Mouse (Mus musculus) brain, embryonic 14.5 days (tissue): ENCODE measurements at regions not wholly inside any gene's neighbourhood (a gene's known extent, or its start where the extent isn't known, plus 50 kb on each side); places are given as distances from the start of the nearest gene placed in this dataset.

Source experiments
- CTCF ChIP-seq: fragments of 200-500 bp; IDR thresholded peaks from 2 replicates; pipeline ENCODE4 v1.5.1; 2012; ENCODE audit warnings: inconsistent platforms, mild to moderate bottlenecking, moderate library complexity, borderline replicate concordance; ENCODE audit not compliant: insufficient read depth, insufficient read length; ENCODE audit errors: extremely low read depth
- POLR2A ChIP-seq: fragments of 200-500 bp; IDR thresholded peaks from 2 replicates; pipeline ENCODE4 v1.6.1; 2012; ENCODE audit warnings: mild to moderate bottlenecking, inconsistent platforms, borderline replicate concordance; ENCODE audit not compliant: poor library complexity, insufficient read depth, insufficient read length, severe bottlenecking; ENCODE audit errors: extremely low read depth

- no peak for TF ChIP-seq POLR2A
- no peak for TF ChIP-seq CTCF
Observed at GRCm38 (mm10) chr2:107119697-107120096, 60.2 kb upstream of the Fshb start.
